In genomic region chr8:127254625-127255024, GRCm38 (mm10) we compare ENCODE assay signal across 17 mouse cellular contexts.
DNase-seq lines count a peak whose midpoint lies in the region; ATAC-seq and TF ChIP-seq lines count a peak whose summit lies in the region.
"Had no signal": no experiment of that assay in that cellular context is flagged by ENCODE, and none has a peak within 500 bp of the region (broad histone marks: within the 10 kb centered on the region; RNA-seq: fewer than 3 reads in every experiment).

No protein-coding gene starts in this region.

- H3K9ac ChIP-seq in heart, postnatal 0 days (replicated peaks; ENCODE audit: low read depth, low read length): no peak overlapping the region
- H3K9ac ChIP-seq in heart, embryonic 11.5 days (ENCODE audit: low read depth, low read length): no peak overlapping the region
- H3K9ac ChIP-seq in neural tube, embryonic 13.5 days: no peak overlapping the region
- H3K9ac ChIP-seq: intestine, embryonic 15.5 days; limb, embryonic 15.5 days; liver, postnatal 0 days had no signal

- H3K36me3 ChIP-seq in heart, postnatal 0 days (replicated peaks; ENCODE audit: control insufficient read depth, insufficient read depth, low read length): no peaks in the 10 kb centered on the region
- H3K36me3 ChIP-seq in heart, embryonic 11.5 days (ENCODE audit: control insufficient read depth, insufficient read depth, low read length): no peaks in the 10 kb centered on the region
- H3K36me3 ChIP-seq in neural tube, embryonic 13.5 days: no peaks in the 10 kb centered on the region
- H3K36me3 ChIP-seq: intestine, embryonic 15.5 days; limb, embryonic 15.5 days; midbrain, embryonic 10.5 days had no signal

- no peak overlapping the region for H3K4me2 ChIP-seq in heart, postnatal 0 days (ENCODE audit: low read depth, low read length)
- no peak overlapping the region; the same call in 1 of the 2 replicates for H3K4me2 ChIP-seq in heart, embryonic 11.5 days
- H3K4me2 ChIP-seq in neural tube, embryonic 13.5 days: no peak overlapping the region
- H3K4me2 ChIP-seq: intestine, embryonic 15.5 days; limb, embryonic 15.5 days had no signal

- no peak for TF ChIP-seq EP300 in heart, postnatal 0 days (IDR thresholded peaks at IDR 0.05; ENCODE audit: low read depth)

- no peak overlapping the region for H3K27ac ChIP-seq in heart, postnatal 0 days (ENCODE audit: low read depth)
- no peak overlapping the region for H3K27ac ChIP-seq in heart, embryonic 11.5 days (ENCODE audit: low read depth, low read length)
- peak overlapping the region; percentile 42 for H3K27ac ChIP-seq in neural tube, embryonic 13.5 days (replicated peaks)
- H3K27ac ChIP-seq: intestine, embryonic 15.5 days; limb, embryonic 15.5 days; midbrain, embryonic 10.5 days had no signal

- no peak overlapping the region for H3K4me3 ChIP-seq in heart, postnatal 0 days (ENCODE audit: low read depth, low read length)
- H3K4me3 ChIP-seq in heart, embryonic 11.5 days (ENCODE audit: low read depth, low read length): no peak overlapping the region
- no peak overlapping the region for H3K4me3 ChIP-seq in neural tube, embryonic 13.5 days
- H3K4me3 ChIP-seq: erythroblast, embryonic 14.5 days; intestine, embryonic 15.5 days; limb, embryonic 15.5 days; midbrain, embryonic 10.5 days had no signal

- peaks cover 9% of the 10 kb centered on the region; the same call in 1 of the 2 replicates for H3K4me1 ChIP-seq in heart, postnatal 0 days (ENCODE audit: control insufficient read depth, insufficient read depth)
- H3K4me1 ChIP-seq in heart, embryonic 11.5 days (ENCODE audit: control insufficient read depth, insufficient read depth, low read length): peaks cover 15% of the 10 kb centered on the region
- H3K4me1 ChIP-seq in neural tube, embryonic 13.5 days (replicated peaks): peaks cover 40% of the 10 kb centered on the region

- no peaks in the 10 kb centered on the region for H3K9me3 ChIP-seq in heart, postnatal 0 days (replicated peaks; ENCODE audit: control insufficient read depth, low read length)
- H3K9me3 ChIP-seq in heart, embryonic 11.5 days (replicated peaks; ENCODE audit: control insufficient read depth, low read length): no peaks in the 10 kb centered on the region
- no peaks in the 10 kb centered on the region for H3K9me3 ChIP-seq in neural tube, embryonic 13.5 days
- H3K9me3 ChIP-seq: intestine, embryonic 15.5 days; limb, embryonic 15.5 days; midbrain, embryonic 10.5 days had no signal

- TF ChIP-seq CTCF in heart, postnatal 0 days (IDR thresholded peaks at IDR 0.05; ENCODE audit: low read depth): no peak

- H3K27me3 ChIP-seq in heart, postnatal 0 days (ENCODE audit: control insufficient read depth, insufficient read depth, low read length): no peaks in the 10 kb centered on the region
- H3K27me3 ChIP-seq in heart, embryonic 11.5 days (ENCODE audit: control insufficient read depth, insufficient read depth, low read length): no peaks in the 10 kb centered on the region
- no peaks in the 10 kb centered on the region for H3K27me3 ChIP-seq in neural tube, embryonic 13.5 days
- H3K27me3 ChIP-seq: intestine, embryonic 15.5 days; limb, embryonic 15.5 days had no signal

- WGBS in heart, postnatal 0 days: 40% methylated on average over 7 of the region's 7 CpGs
- 60% methylated on average over 7 of the region's 7 CpGs for WGBS in heart, embryonic 11.5 days (ENCODE audit: insufficient replicate concordance)
- WGBS in neural tube, embryonic 13.5 days: 78% methylated on average over 7 of the region's 7 CpGs

- peak; percentile 22 for DNase-seq in heart, postnatal 0 days (ENCODE audit: low spot score)
- no peak for DNase-seq in neural tube, embryonic 10.5 days (ENCODE audit: extremely low spot score, low spot score)
- peak; percentile 61 to 71 for DNase-seq in lung, adult 18-20 months
- peak; percentile 35 to 73 for DNase-seq in lung, postnatal 4 days
- no peak for DNase-seq in adrenal gland, adult 8-10 months
- DNase-seq: adrenal gland, adult 2 months; cerebellum, adult 8-10 months; gastrocnemius, postnatal 10 days; heart, postnatal 36 days; liver, postnatal 0 days; thymus, adult 2 months had no signal

- ATAC-seq in heart, postnatal 0 days (ENCODE audit: insufficient read depth, low read depth): no peak
- no peak for ATAC-seq in heart, embryonic 11.5 days (replicated peaks; ENCODE audit: insufficient number of reproducible peaks, low FRiP score, low TSS enrichment)
- ATAC-seq in neural tube, embryonic 13.5 days (ENCODE audit: low read depth): no peak
- ATAC-seq: intestine, embryonic 15.5 days; liver, postnatal 0 days had no signal

Comparison
In these comparisons a context has a peak if more than half of its experiments do, and no peak if none do; other contexts are left out.
1. DNase-seq: peak in heart, postnatal 0 days (single experiment), lung, adult 18-20 months (2 of 2) and lung, postnatal 4 days (2 of 2); none in neural tube, embryonic 10.5 days (single experiment) and adrenal gland, adult 8-10 months (single experiment).